Mouse (Mus musculus): Measurements from ENCODE around the gene Tet3. TPM values are rescaled to one million over a fixed set of nuclear protein-coding genes. Genes with fewer than 3 reads are reported as not detected.

Gene Tet3
- polyA plus RNA-seq, 1 experiment, result 15.4 TPM

- Histone ChIP-seq H3K4me1 (ENCODE audit: control insufficient read depth, insufficient read depth, insufficient read length, low read length) (peaks cover 37% of the 10 kb centered on the region), H3K27me3 (ENCODE audit: control insufficient read depth, insufficient read depth, low read length) (no peaks in the 10 kb centered on the region)
- under 1% methylated on average over 92 of the region's 105 CpGs for WGBS
Measured at GRCm38 (mm10) chr6:83456131-83456983, 2.5 kb downstream of the Tet3 start.

DNA sequence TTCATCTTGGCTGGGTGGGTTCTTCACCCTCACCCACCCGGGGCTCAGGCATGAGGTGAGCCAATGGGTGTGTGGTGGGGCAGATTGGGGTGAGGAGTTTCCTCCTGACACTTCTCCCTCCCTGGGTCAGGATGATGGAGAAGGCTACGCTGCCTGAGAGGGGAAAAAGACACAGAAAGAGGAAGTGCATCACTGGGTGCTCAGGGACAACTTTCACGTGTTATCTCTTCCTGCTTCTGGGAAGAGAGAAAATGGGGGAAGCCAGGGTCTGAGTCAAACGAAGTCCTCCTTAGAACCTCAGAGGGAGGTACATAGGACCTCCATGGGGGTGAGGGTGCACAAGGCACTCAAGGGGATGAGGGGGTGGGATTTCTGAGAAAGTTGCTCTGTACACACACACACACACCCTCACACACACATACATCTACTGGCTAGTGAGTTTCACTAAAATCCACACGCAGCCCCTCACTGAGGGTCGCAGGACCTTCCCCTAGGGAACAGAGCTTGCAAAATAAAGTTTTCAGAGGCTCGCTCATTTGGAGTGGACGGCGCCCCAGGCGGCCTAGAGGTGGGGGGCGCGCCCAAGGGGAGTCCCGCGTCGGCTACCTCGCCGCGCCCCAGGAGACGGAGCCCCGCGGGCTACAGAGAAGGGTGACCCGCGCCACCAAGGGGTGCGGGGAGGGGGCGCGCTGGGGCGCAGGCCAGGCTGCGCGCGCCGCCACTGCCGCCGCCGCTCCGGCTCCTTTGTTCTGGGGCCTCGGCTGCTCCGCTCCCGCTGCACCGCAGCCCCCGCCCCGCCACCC lies 3.4 kb downstream of the Tet3 start:
- Histone ChIP-seq H3K4me1 (ENCODE audit: control insufficient read depth, insufficient read depth, insufficient read length, low read length) (peaks cover 38% of the 10 kb centered on the region), H3K36me3 (ENCODE audit: control insufficient read depth, insufficient read depth, low read length) (no peaks in the 10 kb centered on the region; the same call in 1 of the 2 replicates), H3K4me3 (ENCODE audit: low read depth, low read length) (peak overlapping the region; percentile 87), H3K27me3 (ENCODE audit: control insufficient read depth, insufficient read depth, low read length) (no peaks in the 10 kb centered on the region), H3K27ac (ENCODE audit: insufficient read depth, low read depth, low read length) (peak overlapping the region; percentile 69)
- WGBS, result under 1% methylated on average over 40 of the region's 41 CpGs
- TF ChIP-seq POLR2A (IDR thresholded peaks at IDR 0.05; ENCODE audit: low read depth, low read length) (no peak; the same call in 1 of the 2 replicates), CTCF (IDR thresholded peaks at IDR 0.05; ENCODE audit: extremely low read depth, insufficient read length, insufficient replicate concordance, low read depth, low read length) (no peak)

More at GRCm38 (mm10) chr6:83456131-83456983, 2.5 kb downstream of the Tet3 start:
- Histone ChIP-seq H3K27ac (ENCODE audit: insufficient read depth, low read depth, low read length) (peak overlapping the region; percentile 81), H3K4me3 (ENCODE audit: low read depth, low read length) (peak overlapping the region; percentile 87), H3K36me3 (ENCODE audit: control insufficient read depth, insufficient read depth, low read length) (no peaks in the 10 kb centered on the region; the same call in 1 of the 2 replicates)
- TF ChIP-seq POLR2A (IDR thresholded peaks at IDR 0.05; ENCODE audit: low read depth, low read length), result no peak; the same call in 1 of the 2 replicates
- no peak for TF ChIP-seq CTCF (IDR thresholded peaks at IDR 0.05; ENCODE audit: extremely low read depth, insufficient read length, insufficient replicate concordance, low read depth, low read length)

- no peak overlapping the region for H3K27ac ChIP-seq (ENCODE audit: insufficient read depth, low read depth, low read length)
- no peaks in the 10 kb centered on the region for H3K27me3 ChIP-seq (ENCODE audit: control insufficient read depth, insufficient read depth, low read length)
- WGBS, result 59% methylated on average over 11 of the region's 11 CpGs
- H3K4me3 ChIP-seq (ENCODE audit: low read depth, low read length), result peak overlapping the region; percentile 18
- peaks cover 38% of the 10 kb centered on the region for H3K4me1 ChIP-seq (ENCODE audit: control insufficient read depth, insufficient read depth, insufficient read length, low read length)
- TF ChIP-seq CTCF (IDR thresholded peaks at IDR 0.05; ENCODE audit: extremely low read depth, insufficient read length, insufficient replicate concordance, low read depth, low read length) (no peak), POLR2A (IDR thresholded peaks at IDR 0.05; ENCODE audit: low read depth, low read length) (no peak)
- no peaks in the 10 kb centered on the region; the same call in none of the 2 replicates for H3K36me3 ChIP-seq (ENCODE audit: control insufficient read depth, insufficient read depth, low read length)
Measured at GRCm38 (mm10) chr6:83453706-83454105, 5.2 kb downstream of the Tet3 start.

DNA sequence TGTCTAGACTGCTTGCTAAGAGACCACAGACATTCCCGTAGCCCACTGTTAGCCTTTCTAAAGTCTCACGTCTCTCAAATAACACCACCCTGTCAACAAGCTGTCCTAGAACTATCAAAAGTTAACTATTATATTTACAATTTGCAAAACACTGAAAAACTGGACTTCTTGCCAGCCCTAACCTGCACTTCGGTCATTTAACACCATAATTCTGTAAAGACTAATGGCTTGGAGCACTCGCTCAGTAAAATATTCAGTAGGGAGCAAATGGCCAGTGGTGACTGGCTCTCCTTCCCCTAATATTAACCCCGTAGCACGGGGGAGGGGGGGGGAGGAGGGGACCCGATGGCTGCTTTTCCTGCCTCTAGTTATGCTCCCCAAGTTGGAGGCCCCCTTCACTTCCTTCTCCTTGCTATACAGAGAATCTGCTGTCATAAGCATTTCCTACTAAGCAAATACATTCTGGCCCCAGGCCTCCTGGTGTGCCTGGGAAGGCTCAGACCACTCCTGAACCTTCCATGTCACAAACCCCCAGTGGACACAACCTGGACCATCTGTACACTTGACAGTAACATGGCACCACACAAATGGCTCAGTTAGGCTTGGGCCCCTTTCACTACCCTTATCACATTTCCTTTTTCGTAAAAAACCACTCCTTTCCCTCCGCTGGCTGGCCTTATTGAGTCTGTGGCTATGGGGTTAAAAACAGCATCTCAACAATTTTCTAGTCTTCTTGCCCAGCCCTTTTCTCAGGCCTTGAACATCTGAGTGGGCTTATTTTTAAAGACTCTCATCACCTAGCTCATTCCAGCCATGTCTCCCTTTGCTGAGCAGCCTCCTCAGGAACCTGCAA lies 8.2 kb downstream of the Tet3 start:
- WGBS, result 66% methylated on average over 9 of the region's 9 CpGs
- no peak overlapping the region for H3K27ac ChIP-seq (ENCODE audit: insufficient read depth, low read depth, low read length)

DNA sequence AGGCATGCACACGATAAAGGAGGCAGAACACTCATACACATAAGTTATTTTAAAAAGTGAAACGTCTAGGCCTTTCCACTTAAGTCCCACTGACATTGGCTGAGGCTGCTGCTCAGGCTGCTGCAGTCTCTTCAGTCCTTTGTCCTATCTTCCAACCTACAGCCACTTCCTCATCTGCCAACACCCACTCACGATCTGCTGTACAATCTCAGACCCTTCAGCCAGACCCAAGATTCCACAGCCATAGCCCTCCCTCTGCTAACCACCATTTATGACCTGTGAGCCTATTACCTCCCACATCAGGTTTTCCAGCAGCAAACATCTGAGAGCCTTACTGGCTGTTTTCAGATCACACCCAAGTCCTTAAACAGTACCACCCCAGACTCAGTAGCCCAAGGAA lies 9.4 kb downstream of the Tet3 start:
- peaks cover 49% of the 10 kb centered on the region for H3K4me1 ChIP-seq (ENCODE audit: control insufficient read depth, insufficient read depth, insufficient read length, low read length)
- 0 out of 2 replicates have a peak overlapping the region, but pooled peaks have one; percentile 10 for H3K27ac ChIP-seq (ENCODE audit: insufficient read depth, low read depth, low read length)
- 31% methylated on average over 3 of the region's 3 CpGs for WGBS

More for the DNA sequence above, 8.2 kb downstream of the Tet3 start:
- TF ChIP-seq CTCF (IDR thresholded peaks at IDR 0.05; ENCODE audit: extremely low read depth, insufficient read length, insufficient replicate concordance, low read depth, low read length), result no peak
- H3K4me1 ChIP-seq (ENCODE audit: control insufficient read depth, insufficient read depth, insufficient read length, low read length), result peaks cover 45% of the 10 kb centered on the region
- no peak overlapping the region for H3K4me3 ChIP-seq (ENCODE audit: low read depth, low read length)
- no peaks in the 10 kb centered on the region for H3K27me3 ChIP-seq (ENCODE audit: control insufficient read depth, insufficient read depth, low read length)
- no peaks in the 10 kb centered on the region; the same call in none of the 2 replicates for H3K36me3 ChIP-seq (ENCODE audit: control insufficient read depth, insufficient read depth, low read length)

GRCm38 (mm10) chr6:83448911-83449310 lies 10.0 kb downstream of the Tet3 start:
- H3K4me1 ChIP-seq (ENCODE audit: control insufficient read depth, insufficient read depth, insufficient read length, low read length), result peaks cover 48% of the 10 kb centered on the region
- H3K4me3 ChIP-seq (ENCODE audit: low read depth, low read length), result no peak overlapping the region
- TF ChIP-seq POLR2A (IDR thresholded peaks at IDR 0.05; ENCODE audit: low read depth, low read length), result no peak
- no peak for TF ChIP-seq CTCF (IDR thresholded peaks at IDR 0.05; ENCODE audit: extremely low read depth, insufficient read length, insufficient replicate concordance, low read depth, low read length)
- H3K36me3 ChIP-seq (ENCODE audit: control insufficient read depth, insufficient read depth, low read length), result no peaks in the 10 kb centered on the region; the same call in none of the 2 replicates
- H3K27me3 ChIP-seq (ENCODE audit: control insufficient read depth, insufficient read depth, low read length), result no peaks in the 10 kb centered on the region
- 0 out of 2 replicates have a peak overlapping the region, but pooled peaks have one; percentile 10 for H3K27ac ChIP-seq (ENCODE audit: insufficient read depth, low read depth, low read length)
- whole genome bisulfite sequencing, result 72% methylated on average over 4 of the region's 4 CpGs

More for the DNA sequence above, 9.4 kb downstream of the Tet3 start:
- H3K36me3 ChIP-seq (ENCODE audit: control insufficient read depth, insufficient read depth, low read length), result no peaks in the 10 kb centered on the region; the same call in none of the 2 replicates
- TF ChIP-seq CTCF (IDR thresholded peaks at IDR 0.05; ENCODE audit: extremely low read depth, insufficient read length, insufficient replicate concordance, low read depth, low read length) (no peak), POLR2A (IDR thresholded peaks at IDR 0.05; ENCODE audit: low read depth, low read length) (no peak)
- no peak overlapping the region for H3K4me3 ChIP-seq (ENCODE audit: low read depth, low read length)
- H3K27me3 ChIP-seq (ENCODE audit: control insufficient read depth, insufficient read depth, low read length), result no peaks in the 10 kb centered on the region
